Comparison of ENCODE assay signal across 19 mouse cellular contexts in genomic region chr1:82247221-82247951, GRCm38 (mm10). TPM values are rescaled to one million over a fixed set of nuclear protein-coding genes. Genes with fewer than 3 reads are reported as not detected.
A peak's percentile ranks its signal among the peaks of the same experiment; 100 is the strongest.
DNase-seq lines count a peak whose midpoint lies in the region; ATAC-seq and TF ChIP-seq lines count a peak whose summit lies in the region.
"Had no signal": no experiment of that assay in that cellular context is flagged by ENCODE, and none has a peak within 500 bp of the region (broad histone marks: within the 10 kb centered on the region; RNA-seq: fewer than 3 reads in every experiment).

No protein-coding gene starts in this region.

- no peaks in the 10 kb centered on the region for H3K27me3 ChIP-seq in heart, embryonic 15.5 days
- no peaks in the 10 kb centered on the region for H3K27me3 ChIP-seq in lung, embryonic 16.5 days (ENCODE audit: control insufficient read depth, insufficient read depth, low read depth, low read length)
- no peaks in the 10 kb centered on the region for H3K27me3 ChIP-seq in embryonic facial prominence, embryonic 11.5 days (ENCODE audit: control insufficient read depth, insufficient read depth, low read length)
- H3K27me3 ChIP-seq: forebrain, embryonic 12.5 days had no signal

- no peak overlapping the region for H3K4me2 ChIP-seq in heart, embryonic 15.5 days
- no peak overlapping the region for H3K4me2 ChIP-seq in lung, embryonic 16.5 days (ENCODE audit: low read depth, low read length)
- H3K4me2 ChIP-seq in embryonic facial prominence, embryonic 11.5 days (ENCODE audit: low read depth, low read length): no peak overlapping the region
- H3K4me2 ChIP-seq: forebrain, embryonic 12.5 days; hindbrain, embryonic 14.5 days had no signal

- peak overlapping the region; percentile 42 for H3K27ac ChIP-seq in heart, embryonic 15.5 days
- no peak overlapping the region for H3K27ac ChIP-seq in lung, embryonic 16.5 days (ENCODE audit: low read length)
- H3K27ac ChIP-seq in embryonic facial prominence, embryonic 11.5 days (replicated peaks; ENCODE audit: low read depth, low read length): no peak overlapping the region
- H3K27ac ChIP-seq: forebrain, embryonic 12.5 days; heart, embryonic 10.5 days; hindbrain, embryonic 14.5 days had no signal

- DNase-seq in heart, adult 18-20 months: no peak
- no peak for DNase-seq in lung, adult 2 months
- DNase-seq in embryonic facial prominence, embryonic 11.5 days (ENCODE audit: low spot score): peak; percentile 9
- DNase-seq in kidney, postnatal 14 days: peak; percentile 11
- DNase-seq in thymus, adult 18-20 months: no peak
- DNase-seq: cerebellum, adult 18-20 months; left cerebral cortex, postnatal 4 days; lung, postnatal 36 days; right cerebral cortex, postnatal 25 days had no signal

- no peaks in the 10 kb centered on the region for H3K9me3 ChIP-seq in heart, embryonic 15.5 days (replicated peaks)
- H3K9me3 ChIP-seq in lung, embryonic 16.5 days (ENCODE audit: control insufficient read depth, low read length): no peaks in the 10 kb centered on the region
- H3K9me3 ChIP-seq in embryonic facial prominence, embryonic 11.5 days (replicated peaks; ENCODE audit: control insufficient read depth, low read length): no peaks in the 10 kb centered on the region
- H3K9me3 ChIP-seq: forebrain, embryonic 12.5 days; G1E; heart, embryonic 10.5 days had no signal

- H3K36me3 ChIP-seq in heart, embryonic 15.5 days: no peaks in the 10 kb centered on the region
- H3K36me3 ChIP-seq in lung, embryonic 16.5 days (ENCODE audit: control insufficient read depth, insufficient read depth, low read length): no peaks in the 10 kb centered on the region
- no peaks in the 10 kb centered on the region for H3K36me3 ChIP-seq in embryonic facial prominence, embryonic 11.5 days (replicated peaks; ENCODE audit: control insufficient read depth, insufficient read depth, low read depth, low read length)
- H3K36me3 ChIP-seq: G1E; heart, embryonic 10.5 days had no signal

- TF ChIP-seq POLR2A in lung, adult 2 months (IDR thresholded peaks at IDR 0.05; ENCODE audit: borderline replicate concordance, extremely low read depth, low read depth, low read length): no peak

- ATAC-seq in heart, embryonic 15.5 days (replicated peaks; ENCODE audit: insufficient number of reproducible peaks, insufficient read depth, low FRiP score, low read depth): no peak
- 0 out of 2 replicates have a peak, but pooled peaks have one; percentile 21 for ATAC-seq in lung, embryonic 16.5 days (ENCODE audit: low read depth)
- no peak for ATAC-seq in embryonic facial prominence, embryonic 11.5 days (replicated peaks; ENCODE audit: insufficient number of reproducible peaks, low FRiP score, low TSS enrichment, low read depth)
- no peak for ATAC-seq in activated CD4-positive, CD25-positive, alpha-beta regulatory T cell, adult 4 months

- no peak overlapping the region for H3K4me3 ChIP-seq in heart, embryonic 15.5 days
- H3K4me3 ChIP-seq in lung, embryonic 16.5 days (ENCODE audit: low read length): no peak overlapping the region
- H3K4me3 ChIP-seq in lung, adult 2 months (replicated peaks; ENCODE audit: extremely low read depth, low read depth, low read length): no peak overlapping the region
- H3K4me3 ChIP-seq in embryonic facial prominence, embryonic 11.5 days (ENCODE audit: low read depth, low read length): no peak overlapping the region
- H3K4me3 ChIP-seq: forebrain, embryonic 12.5 days; heart, embryonic 10.5 days had no signal

- H3K4me1 ChIP-seq in heart, embryonic 15.5 days (replicated peaks): peaks cover 21% of the 10 kb centered on the region
- peaks cover 5% of the 10 kb centered on the region for H3K4me1 ChIP-seq in lung, embryonic 16.5 days (replicated peaks; ENCODE audit: control insufficient read depth, insufficient read depth, low read length)
- H3K4me1 ChIP-seq in lung, adult 2 months (ENCODE audit: control insufficient read depth, insufficient read depth, low read length): peaks cover 17% of the 10 kb centered on the region
- H3K4me1 ChIP-seq in embryonic facial prominence, embryonic 11.5 days (ENCODE audit: control insufficient read depth, insufficient read depth, low read length): no peaks in the 10 kb centered on the region

- H3K9ac ChIP-seq in heart, embryonic 15.5 days: no peak overlapping the region
- no peak overlapping the region for H3K9ac ChIP-seq in lung, embryonic 16.5 days (ENCODE audit: low read length)
- no peak overlapping the region for H3K9ac ChIP-seq in embryonic facial prominence, embryonic 11.5 days (replicated peaks; ENCODE audit: low read length)
- H3K9ac ChIP-seq: forebrain, embryonic 12.5 days; hindbrain, embryonic 14.5 days had no signal

- no peak for TF ChIP-seq CTCF in lung, adult 2 months (IDR thresholded peaks at IDR 0.05; ENCODE audit: insufficient read depth, low read length)

- 51% methylated on average over 10 of the region's 10 CpGs for WGBS in heart, embryonic 15.5 days
- 46% methylated on average over 10 of the region's 10 CpGs for WGBS in lung, embryonic 16.5 days
- WGBS in lung, adult 2 months: 41% methylated on average over 10 of the region's 10 CpGs
- WGBS in embryonic facial prominence, embryonic 11.5 days: 38% methylated on average over 10 of the region's 10 CpGs

RNA-seq across cellular contexts. Expression of gene Gm9747, which starts 14.5 kb away (rescaled TPM):
- polyA plus RNA-seq in heart, embryonic 15.5 days (2015; fragmentation: Nextera tagmentation; extraction: Ambion mirVana): 27.1 and 29.3 TPM in 2 replicates
- not detected for total RNA-seq in heart, adult 18-20 months (2021)
- polyA plus RNA-seq in lung, embryonic 16.5 days (2015; fragmentation: Nextera tagmentation; extraction: Ambion mirVana): 32.1 and 33.9 TPM in 2 replicates
- 0.04 TPM in 1 of 2 replicates, not detected in the other for polyA plus RNA-seq in lung, adult 2 months (2012; rRNA removed)
- polyA plus RNA-seq in embryonic facial prominence, embryonic 11.5 days (2014; fragmentation: Nextera tagmentation; extraction: Ambion mirVana): 31.9 and 35.9 TPM in 2 replicates
- under 1 TPM in 1 of 2 experiments, not detected in 1; 0.16 TPM for polyA plus RNA-seq in activated CD4-positive, CD25-positive, alpha-beta regulatory T cell, adult 4 months (2017; shearing (Covaris generic))
- total RNA-seq: gastrocnemius, adult 18-20 months; layer of hippocampus, adult 8-10 months; left cerebral cortex, postnatal 4 days; neutrophil, adult 5-6 weeks had no signal
- polyA plus RNA-seq: G1E had no signal

RNA-seq across cellular contexts. Expression of gene Irs1, which starts 43.8 kb away (rescaled TPM):
- 9.1 and 9.3 TPM in 2 replicates for polyA plus RNA-seq in heart, embryonic 15.5 days (2015; fragmentation: Nextera tagmentation; extraction: Ambion mirVana)
- total RNA-seq in heart, adult 18-20 months (2021): 10 to 100 TPM; 29.1 to 43.5 TPM
- 10.2 and 11.9 TPM in 2 replicates for polyA plus RNA-seq in lung, embryonic 16.5 days (2015; fragmentation: Nextera tagmentation; extraction: Ambion mirVana)
- polyA plus RNA-seq in lung, adult 2 months (2012; rRNA removed): 9.6 and 11.1 TPM in 2 replicates
- polyA plus RNA-seq in embryonic facial prominence, embryonic 11.5 days (2014; fragmentation: Nextera tagmentation; extraction: Ambion mirVana): 7.9 and 8.3 TPM in 2 replicates
- not detected for polyA plus RNA-seq in activated CD4-positive, CD25-positive, alpha-beta regulatory T cell, adult 4 months (2017; shearing (Covaris generic))
- polyA plus RNA-seq: G1E had no signal

Comparison
In these comparisons a context has a peak if more than half of its experiments do, and no peak if none do; other contexts are left out.
1. RNA of gene Gm9747, which starts 14.5 kb away (polyA plus RNA-seq): 31.9 to 35.9 TPM in embryonic facial prominence, embryonic 11.5 days, 32.1 to 33.9 TPM in lung, embryonic 16.5 days and 27.1 to 29.3 TPM in heart, embryonic 15.5 days; 0.16 TPM in activated CD4-positive, CD25-positive, alpha-beta regulatory T cell, adult 4 months and 0.04 TPM in lung, adult 2 months; every median in the first group is over 10 times any median in the second.
2. DNase-seq: peak in embryonic facial prominence, embryonic 11.5 days (single experiment) and kidney, postnatal 14 days (single experiment); none in heart, adult 18-20 months (0 of 2), lung, adult 2 months (single experiment) and thymus, adult 18-20 months (0 of 2).